Comparison of ENCODE assay signal across 8 mouse cellular contexts in genomic region chr2:93045129-93045817, GRCm38 (mm10). TPM values are rescaled to one million over a fixed set of nuclear protein-coding genes. Genes with fewer than 3 reads are reported as not detected.
A peak's percentile ranks its signal among the peaks of the same experiment; 100 is the strongest.
DNase-seq lines count a peak whose midpoint lies in the region; ATAC-seq and TF ChIP-seq lines count a peak whose summit lies in the region.

No protein-coding gene starts in this region.

- H3K4me2 ChIP-seq in forebrain, postnatal 0 days (ENCODE audit: low read depth), result peak overlapping the region; percentile 88
- peak overlapping the region; percentile 75 for H3K4me2 ChIP-seq in lung, embryonic 16.5 days (ENCODE audit: low read depth, low read length)

- H3K9me3 ChIP-seq in G1E (replicated peaks), result no peaks in the 10 kb centered on the region
- H3K9me3 ChIP-seq in forebrain, postnatal 0 days (ENCODE audit: low read length), result no peaks in the 10 kb centered on the region
- H3K9me3 ChIP-seq in lung, embryonic 16.5 days (ENCODE audit: control insufficient read depth, low read length), result no peaks in the 10 kb centered on the region

- peaks cover 29% of the 10 kb centered on the region for H3K36me3 ChIP-seq in G1E (replicated peaks)
- no peaks in the 10 kb centered on the region for H3K36me3 ChIP-seq in forebrain, postnatal 0 days (ENCODE audit: insufficient read depth)
- no peaks in the 10 kb centered on the region for H3K36me3 ChIP-seq in lung, embryonic 16.5 days (ENCODE audit: control insufficient read depth, insufficient read depth, low read length)

- peak; percentile 57 for ATAC-seq in G1E (ENCODE audit: extremely low read depth, insufficient number of reproducible peaks, low FRiP score, poor library complexity, severe bottlenecking)
- peak; percentile 99 for ATAC-seq in forebrain, postnatal 0 days
- ATAC-seq in hematopoietic stem cell, adult 5-6 weeks (replicated peaks in 1 of 2; ENCODE audit: insufficient read depth in 1 of 2, low FRiP score in 2 of 2, low TSS enrichment in 1 of 2, low read depth in 1 of 2, poor library complexity in 2 of 2, severe bottlenecking in 2 of 2), result peak; percentile 77 to 89
- ATAC-seq in lung, embryonic 16.5 days (ENCODE audit: low read depth), result peak; percentile 94

- 4% methylated on average over 55 of the region's 55 CpGs for WGBS in forebrain, postnatal 0 days
- 0% methylated on average over 49 of the region's 55 CpGs for WGBS in lung, embryonic 16.5 days

- H3K9ac ChIP-seq in forebrain, postnatal 0 days, result peak overlapping the region; percentile 86
- peak overlapping the region; percentile 99 for H3K9ac ChIP-seq in lung, embryonic 16.5 days (ENCODE audit: low read length)

- peak; percentile 98 for DNase-seq in G1E (ENCODE audit: low spot score)
- peak; percentile 97 to 98 for DNase-seq in cerebellum, adult 18-20 months
- DNase-seq in forebrain, postnatal 0 days, result peak; percentile 95
- peak; percentile 63 for DNase-seq in layer of hippocampus, adult 9-10 months (ENCODE audit: low spot score)
- DNase-seq in ovary, postnatal 10 days (ENCODE audit: low spot score), result peak; percentile 91
- peak; percentile 94 to 95 for DNase-seq in thymus, postnatal 10 days (ENCODE audit: low spot score in 2 of 2)

- H3K4me1 ChIP-seq in G1E (ENCODE audit: insufficient read depth, low read depth, low read length), result peaks cover 75% of the 10 kb centered on the region
- peaks cover 9% of the 10 kb centered on the region for H3K4me1 ChIP-seq in forebrain, postnatal 0 days (ENCODE audit: insufficient read depth)
- peaks cover 56% of the 10 kb centered on the region for H3K4me1 ChIP-seq in lung, embryonic 16.5 days (replicated peaks; ENCODE audit: control insufficient read depth, insufficient read depth, low read length)

- H3K4me3 ChIP-seq in G1E (ENCODE audit: low read depth, low read length), result peak overlapping the region; percentile 84
- H3K4me3 ChIP-seq in forebrain, postnatal 0 days (ENCODE audit: low read depth, low read length), result peak overlapping the region; percentile 95
- H3K4me3 ChIP-seq in lung, embryonic 16.5 days (ENCODE audit: low read length), result peak overlapping the region; percentile 84

- H3K27ac ChIP-seq in forebrain, postnatal 0 days (ENCODE audit: low read depth, low read length), result peak overlapping the region; percentile 91
- peak overlapping the region; percentile 98 for H3K27ac ChIP-seq in lung, embryonic 16.5 days (ENCODE audit: low read length)

- H3K27me3 ChIP-seq in G1E (ENCODE audit: insufficient read depth, low read length), result peaks cover 10% of the 10 kb centered on the region
- H3K27me3 ChIP-seq in forebrain, postnatal 0 days (ENCODE audit: insufficient read depth, low read length), result no peaks in the 10 kb centered on the region
- no peaks in the 10 kb centered on the region for H3K27me3 ChIP-seq in lung, embryonic 16.5 days (ENCODE audit: control insufficient read depth, insufficient read depth, low read depth, low read length)

- no peak for TF ChIP-seq CTCF in G1E (IDR thresholded peaks at IDR 0.05; ENCODE audit: low read depth, low read length)
- peak; percentile 34 for TF ChIP-seq CTCF in forebrain, postnatal 0 days (IDR thresholded peaks at IDR 0.05; ENCODE audit: low read depth)

RNA-seq across cellular contexts. Expression of gene Prdm11, which starts 0.7 kb away (rescaled TPM):
- total RNA-seq in G1E (2014; fragmentation: Nextera tagmentation) (69.1 and 87.1 TPM in 2 replicates), G1E (2017) (33.8 and 34.4 TPM in 2 replicates)
- 122 and 125 TPM in 2 replicates for polyA plus RNA-seq in G1E (2012)
- 7.8 and 7.9 TPM in 2 replicates for total RNA-seq in forebrain, postnatal 0 days (2014; rRNA removed)
- polyA plus RNA-seq in forebrain, postnatal 0 days (2015; fragmentation: Nextera tagmentation; extraction: Ambion mirVana), result 1.5 and 1.9 TPM in 2 replicates
- total RNA-seq in hematopoietic stem cell, adult 5-6 weeks (2017), result 9.3 and 14.1 TPM in 2 replicates
- polyA plus RNA-seq in lung, embryonic 16.5 days (2015; fragmentation: Nextera tagmentation; extraction: Ambion mirVana), result 5.5 and 6.3 TPM in 2 replicates

Comparison
In these comparisons a context has a peak if more than half of its experiments do, and no peak if none do; other contexts are left out.
1. Peak in every context shown above with its lines: DNase-seq, ATAC-seq, H3K4me3 ChIP-seq and H3K27ac ChIP-seq.